ENCODE assay signal across 8 mouse cellular contexts in the genomic region with DNA sequence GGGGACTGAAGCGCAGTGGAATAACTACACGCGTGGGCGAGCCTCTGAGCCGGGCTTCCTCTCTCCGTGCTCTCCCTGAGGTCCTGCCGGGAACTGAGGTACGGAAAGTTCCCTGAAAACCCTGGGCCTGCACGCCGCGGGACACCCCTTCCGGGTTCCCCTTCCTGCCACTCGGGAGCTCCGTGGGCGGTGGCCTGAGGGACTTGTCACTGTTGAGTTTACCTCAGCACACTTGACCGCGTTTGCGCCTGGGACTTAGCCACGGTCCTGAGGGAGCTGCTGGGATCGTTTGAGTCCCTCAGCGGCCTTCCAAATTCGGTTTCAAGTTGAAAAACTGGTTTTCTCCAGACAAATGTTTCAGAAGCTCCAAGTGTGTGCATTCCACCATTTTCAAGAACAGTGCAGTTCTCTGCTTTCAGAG. TPM values are rescaled to one million over a fixed set of nuclear protein-coding genes. Genes with fewer than 3 reads are reported as not detected.
DNase-seq lines count a peak whose midpoint lies in the region; ATAC-seq and TF ChIP-seq lines count a peak whose summit lies in the region.

No protein-coding gene starts in this region.

- H3K9ac ChIP-seq in embryonic facial prominence, embryonic 14.5 days (ENCODE audit: low read depth, low read length), result peak overlapping the region; percentile 86
- peak overlapping the region; percentile 93 for H3K9ac ChIP-seq in heart, postnatal 0 days (replicated peaks; ENCODE audit: low read depth, low read length)

- H3K27ac ChIP-seq in embryonic facial prominence, embryonic 14.5 days (replicated peaks; ENCODE audit: low read depth, low read length), result peak overlapping the region; percentile 98
- H3K27ac ChIP-seq in heart, postnatal 0 days (ENCODE audit: low read depth), result peak overlapping the region; percentile 98

- no peaks in the 10 kb centered on the region for H3K27me3 ChIP-seq in Patski
- no peaks in the 10 kb centered on the region for H3K27me3 ChIP-seq in embryonic facial prominence, embryonic 14.5 days (replicated peaks; ENCODE audit: control insufficient read depth, insufficient read depth, low read length)
- no peaks in the 10 kb centered on the region for H3K27me3 ChIP-seq in heart, postnatal 0 days (ENCODE audit: control insufficient read depth, insufficient read depth, low read length)
- H3K27me3 ChIP-seq in megakaryocyte, embryonic 14.5 days (replicated peaks), result no peaks in the 10 kb centered on the region

- H3K4me2 ChIP-seq in embryonic facial prominence, embryonic 14.5 days (ENCODE audit: low read depth, low read length), result peak overlapping the region; percentile 71
- H3K4me2 ChIP-seq in heart, postnatal 0 days (ENCODE audit: low read depth, low read length), result peak overlapping the region; percentile 96

- POLR2A ChIA-PET in Patski (lab: Charles Lee), result interaction anchor here (0.5 to 1.2 kb wide), 2 partner anchors 22 to 1521 kb away, joined by 3 read pairs; no protein-coding TSS in a partner anchor

- peaks cover 26% of the 10 kb centered on the region for H3K4me1 ChIP-seq in embryonic facial prominence, embryonic 14.5 days (ENCODE audit: control insufficient read depth, insufficient read depth, low read length)
- peaks cover 17% of the 10 kb centered on the region; the same call in 1 of the 2 replicates for H3K4me1 ChIP-seq in heart, postnatal 0 days (ENCODE audit: control insufficient read depth, insufficient read depth)
- H3K4me1 ChIP-seq in megakaryocyte, embryonic 14.5 days, result peaks cover 47% of the 10 kb centered on the region

- ATAC-seq in Patski, result peak; percentile 45
- ATAC-seq in embryonic facial prominence, embryonic 14.5 days (ENCODE audit: low read depth), result peak; percentile 47
- peak; percentile 47 for ATAC-seq in heart, postnatal 0 days (ENCODE audit: insufficient read depth, low read depth)

- TF ChIP-seq EP300 in heart, postnatal 0 days (IDR thresholded peaks at IDR 0.05; ENCODE audit: low read depth), result no peak

- CTCF ChIA-PET in Patski (lab: Charles Lee), result no interaction called here

- DNase-seq in CD4-positive, CD25-positive, alpha-beta regulatory T cell, adult 2 months (ENCODE audit: low read depth, low spot score), result peak; percentile 73
- DNase-seq in Patski (ENCODE audit: low read depth, low spot score), result no peak
- peak; percentile 73 for DNase-seq in embryonic facial prominence, embryonic 14.5 days (ENCODE audit: low spot score)
- DNase-seq in heart, postnatal 0 days (ENCODE audit: low spot score), result peak; percentile 60
- DNase-seq in kidney, postnatal 36 days, result peak; percentile 82 to 84
- DNase-seq in spleen, postnatal 4 days (ENCODE audit: low spot score in 2 of 2), result peak; percentile 75 to 90
- DNase-seq in left cerebral cortex, postnatal 36 days (ENCODE audit: low spot score in 2 of 2), result no peak

- TF ChIP-seq CTCF in Patski (IDR thresholded peaks at IDR 0.05), result no peak
- TF ChIP-seq CTCF in heart, postnatal 0 days (IDR thresholded peaks at IDR 0.05; ENCODE audit: low read depth), result no peak

- peaks cover 3% of the 10 kb centered on the region; the same call in 1 of the 2 replicates for H3K36me3 ChIP-seq in embryonic facial prominence, embryonic 14.5 days (ENCODE audit: control insufficient read depth, insufficient read depth, low read length)
- peaks cover 3% of the 10 kb centered on the region; the same call in 1 of the 2 replicates for H3K36me3 ChIP-seq in heart, postnatal 0 days (replicated peaks; ENCODE audit: control insufficient read depth, insufficient read depth, low read length)
- H3K36me3 ChIP-seq in megakaryocyte, embryonic 14.5 days (replicated peaks; ENCODE audit: low read length), result peaks cover 35% of the 10 kb centered on the region

- H3K4me3 ChIP-seq in embryonic facial prominence, embryonic 14.5 days (ENCODE audit: low read depth, low read length), result peak overlapping the region; percentile 62
- H3K4me3 ChIP-seq in heart, postnatal 0 days (ENCODE audit: low read depth, low read length), result peak overlapping the region; percentile 92
- peak overlapping the region; percentile 93 for H3K4me3 ChIP-seq in megakaryocyte, embryonic 14.5 days (replicated peaks)

- WGBS in embryonic facial prominence, embryonic 14.5 days, result 0% methylated on average over 22 of the region's 22 CpGs
- WGBS in heart, postnatal 0 days, result 0% methylated on average over 22 of the region's 22 CpGs

- intact Hi-C loops in left cerebral cortex, postnatal 36 days (cut with DNase I), result loop anchor here (10.0 kb wide), 1 partner anchor 163 kb away; no protein-coding TSS in a partner anchor

- no peaks in the 10 kb centered on the region for H3K9me3 ChIP-seq in embryonic facial prominence, embryonic 14.5 days (ENCODE audit: control insufficient read depth, low read length)
- H3K9me3 ChIP-seq in heart, postnatal 0 days (replicated peaks; ENCODE audit: control insufficient read depth, low read length), result no peaks in the 10 kb centered on the region
- no peaks in the 10 kb centered on the region for H3K9me3 ChIP-seq in megakaryocyte, embryonic 14.5 days

- in situ Hi-C loops in Patski (cut with MboI; ENCODE audit: low pct_unique_long_range_greater_than_20kb), result no loop called here

RNA-seq across cellular contexts. Expression of a gene that starts 0.5 kb away (rescaled TPM):
- 54.7 TPM for polyA plus RNA-seq in Patski (2021)
- polyA plus RNA-seq in embryonic facial prominence, embryonic 14.5 days (2014; fragmentation: Nextera tagmentation; extraction: Ambion mirVana), result 46.4 and 50.9 TPM in 2 replicates
- total RNA-seq in heart, postnatal 0 days (2014; rRNA removed; ENCODE audit: low replicate concordance), result 23.1 and 24.4 TPM in 2 replicates
- polyA plus RNA-seq in heart, postnatal 0 days (2015; fragmentation: Nextera tagmentation; extraction: Ambion mirVana), result 28.8 and 29.3 TPM in 2 replicates
- 2.1 and 44.0 TPM in 2 replicates for polyA plus RNA-seq in megakaryocyte, embryonic 14.5 days (2012; ENCODE audit: insufficient read depth, low replicate concordance)
- total RNA-seq in left cerebral cortex, postnatal 36 days (2021), result 10 to 100 TPM; 26.8 to 43.6 TPM

RNA-seq across cellular contexts. Expression of a gene that starts 1.1 kb away (rescaled TPM):
- polyA plus RNA-seq in Patski (2021), result 75.5 TPM
- polyA plus RNA-seq in embryonic facial prominence, embryonic 14.5 days (2014; fragmentation: Nextera tagmentation; extraction: Ambion mirVana), result 91.6 and 94.2 TPM in 2 replicates
- total RNA-seq in heart, postnatal 0 days (2014; rRNA removed; ENCODE audit: low replicate concordance), result 61.4 and 81.9 TPM in 2 replicates
- polyA plus RNA-seq in heart, postnatal 0 days (2015; fragmentation: Nextera tagmentation; extraction: Ambion mirVana), result 81.3 and 87.8 TPM in 2 replicates
- 87.4 and 151 TPM in 2 replicates for polyA plus RNA-seq in megakaryocyte, embryonic 14.5 days (2012; ENCODE audit: insufficient read depth, low replicate concordance)
- 100 to 1,000 TPM in 1 of 2 experiments, 10 to 100 TPM in 1; 98.7 to 113 TPM for total RNA-seq in left cerebral cortex, postnatal 36 days (2021)

Comparison
In these comparisons a context has a peak if more than half of its experiments do, and no peak if none do; other contexts are left out.
1. DNase-seq: peak in CD4-positive, CD25-positive, alpha-beta regulatory T cell, adult 2 months (single experiment), embryonic facial prominence, embryonic 14.5 days (single experiment), heart, postnatal 0 days (single experiment), kidney, postnatal 36 days (2 of 2) and spleen, postnatal 4 days (2 of 2); none in Patski (single experiment) and left cerebral cortex, postnatal 36 days (0 of 2).
2. Peak in every context shown above with its lines, with median percentiles within 50 percentile points of each other: ATAC-seq and H3K4me3 ChIP-seq.